ENCODE assay signal across 11 mouse cellular contexts in genomic region chr9:121757432-121757831, GRCm38 (mm10). TPM values are rescaled to one million over a fixed set of nuclear protein-coding genes. Genes with fewer than 3 reads are reported as not detected.
DNase-seq lines count a peak whose midpoint lies in the region; ATAC-seq lines count a peak whose summit lies in the region.
"Had no signal": no experiment of that assay in that cellular context is flagged by ENCODE, and none has a peak within 500 bp of the region (broad histone marks: within the 10 kb centered on the region; RNA-seq: fewer than 3 reads in every experiment).

No protein-coding gene starts in this region.

- peaks cover 38% of the 10 kb centered on the region for H3K36me3 ChIP-seq in hindbrain, embryonic 13.5 days
- H3K36me3 ChIP-seq in stomach, embryonic 15.5 days = peaks cover 26% of the 10 kb centered on the region

- WGBS in hindbrain, embryonic 13.5 days = 69% methylated on average over 3 of the region's 3 CpGs
- 43% methylated on average over 3 of the region's 3 CpGs for WGBS in stomach, embryonic 15.5 days

- no peak for ATAC-seq in hindbrain, embryonic 13.5 days (ENCODE audit: low FRiP score)
- no peak for ATAC-seq in stomach, embryonic 15.5 days (ENCODE audit: insufficient read depth, low FRiP score, low read depth)
- ATAC-seq: midbrain, embryonic 16.5 days had no signal

- peaks cover 40% of the 10 kb centered on the region for H3K4me1 ChIP-seq in hindbrain, embryonic 13.5 days (replicated peaks)
- H3K4me1 ChIP-seq in stomach, embryonic 15.5 days = peaks cover 27% of the 10 kb centered on the region

- no peaks in the 10 kb centered on the region for H3K9me3 ChIP-seq in hindbrain, embryonic 13.5 days
- H3K9me3 ChIP-seq in stomach, embryonic 15.5 days = no peaks in the 10 kb centered on the region

- H3K27me3 ChIP-seq in hindbrain, embryonic 13.5 days = no peaks in the 10 kb centered on the region
- H3K27me3 ChIP-seq in stomach, embryonic 15.5 days (replicated peaks) = no peaks in the 10 kb centered on the region

- 0 out of 2 replicates have a peak overlapping the region, but pooled peaks have one; percentile 91 for H3K9ac ChIP-seq in hindbrain, embryonic 13.5 days
- H3K9ac ChIP-seq in stomach, embryonic 15.5 days = no peak overlapping the region

- intact Hi-C loops in left cerebral cortex, postnatal 4 days (cut with DNase I) = loop anchor here (10.0 kb wide), 1 partner anchor 283 kb away; no protein-coding TSS in a partner anchor

- H3K27ac ChIP-seq in hindbrain, embryonic 13.5 days = no peak overlapping the region
- 0 out of 2 replicates have a peak overlapping the region, but pooled peaks have one; percentile 32 for H3K27ac ChIP-seq in stomach, embryonic 15.5 days

- H3K4me2 ChIP-seq in hindbrain, embryonic 13.5 days = no peak overlapping the region
- no peak overlapping the region for H3K4me2 ChIP-seq in stomach, embryonic 15.5 days

- H3K4me3 ChIP-seq in hindbrain, embryonic 13.5 days = no peak overlapping the region
- no peak overlapping the region for H3K4me3 ChIP-seq in stomach, embryonic 15.5 days (replicated peaks)

- peak; percentile 16 for DNase-seq in embryo, embryonic 9.5 days (ENCODE audit: extremely low spot score)
- DNase-seq in embryo, embryonic 10 days (ENCODE audit: low spot score) = no peak
- DNase-seq in ovary, postnatal 36 days (ENCODE audit: low spot score) = peak; percentile 18
- DNase-seq in ovary, postnatal 14 days (ENCODE audit: low spot score) = no peak
- no peak for DNase-seq in left cerebral cortex, postnatal 4 days
- DNase-seq in adrenal gland, postnatal 25 days = no peak
- DNase-seq: cerebellum, postnatal 25 days; kidney, postnatal 36 days had no signal

RNA-seq across cellular contexts. Expression of gene Zfp651, which starts 1.7 kb away (rescaled TPM):
- polyA plus RNA-seq in hindbrain, embryonic 13.5 days (2015; fragmentation: Nextera tagmentation; extraction: Ambion mirVana) = 11.5 and 13.3 TPM in 2 replicates
- 18.9 and 20.8 TPM in 2 replicates for polyA plus RNA-seq in stomach, embryonic 15.5 days (2015; fragmentation: Nextera tagmentation; extraction: Ambion mirVana)
- 10 to 100 TPM; 87.2 to 91.9 TPM for total RNA-seq in left cerebral cortex, postnatal 4 days (2021)
- total RNA-seq in adrenal gland, postnatal 25 days (2021) = 33.3 and 55.7 TPM in 2 replicates

RNA-seq across cellular contexts. Expression of gene Klhl40, which starts 20.0 kb away (rescaled TPM):
- 1.2 and 1.3 TPM in 2 replicates for polyA plus RNA-seq in hindbrain, embryonic 13.5 days (2015; fragmentation: Nextera tagmentation; extraction: Ambion mirVana)
- polyA plus RNA-seq in stomach, embryonic 15.5 days (2015; fragmentation: Nextera tagmentation; extraction: Ambion mirVana) = 0.59 and 0.70 TPM in 2 replicates
- total RNA-seq in left cerebral cortex, postnatal 4 days (2021) = 1 to 10 TPM; 1.3 TPM
- 0.18 TPM in 1 of 2 replicates, not detected in the other for total RNA-seq in adrenal gland, postnatal 25 days (2021)

RNA-seq across cellular contexts. Expression of gene Hhatl, which starts 34.9 kb away (rescaled TPM):
- not detected in 2 replicates for polyA plus RNA-seq in hindbrain, embryonic 13.5 days (2015; fragmentation: Nextera tagmentation; extraction: Ambion mirVana)
- 1.2 and 1.9 TPM in 2 replicates for polyA plus RNA-seq in stomach, embryonic 15.5 days (2015; fragmentation: Nextera tagmentation; extraction: Ambion mirVana)
- under 1 TPM in 1 of 2 experiments, not detected in 1; 0.93 TPM for total RNA-seq in left cerebral cortex, postnatal 4 days (2021)
- total RNA-seq in adrenal gland, postnatal 25 days (2021) = not detected in 2 replicates

RNA-seq across cellular contexts. Expression of gene Nktr, which starts 38.5 kb away (rescaled TPM):
- polyA plus RNA-seq in hindbrain, embryonic 13.5 days (2015; fragmentation: Nextera tagmentation; extraction: Ambion mirVana) = 64.6 and 67.4 TPM in 2 replicates
- 60.2 and 62.0 TPM in 2 replicates for polyA plus RNA-seq in stomach, embryonic 15.5 days (2015; fragmentation: Nextera tagmentation; extraction: Ambion mirVana)
- 100 to 1,000 TPM; 145 to 152 TPM for total RNA-seq in left cerebral cortex, postnatal 4 days (2021)
- total RNA-seq in adrenal gland, postnatal 25 days (2021) = 90.6 and 90.8 TPM in 2 replicates

RNA-seq across cellular contexts. Expression of gene Ss18l2, which starts 47.3 kb away (rescaled TPM):
- polyA plus RNA-seq in hindbrain, embryonic 13.5 days (2015; fragmentation: Nextera tagmentation; extraction: Ambion mirVana) = 162 and 166 TPM in 2 replicates
- polyA plus RNA-seq in stomach, embryonic 15.5 days (2015; fragmentation: Nextera tagmentation; extraction: Ambion mirVana) = 123 and 127 TPM in 2 replicates
- 10 to 100 TPM; 60.1 to 60.6 TPM for total RNA-seq in left cerebral cortex, postnatal 4 days (2021)
- 41.6 and 44.9 TPM in 2 replicates for total RNA-seq in adrenal gland, postnatal 25 days (2021)

Comparison
In these comparisons a context has a peak if more than half of its experiments do, and no peak if none do; other contexts are left out.
1. DNase-seq: peak in embryo, embryonic 9.5 days (single experiment) and ovary, postnatal 36 days (single experiment); none in embryo, embryonic 10 days (single experiment), ovary, postnatal 14 days (single experiment), left cerebral cortex, postnatal 4 days (single experiment) and adrenal gland, postnatal 25 days (single experiment).